Mouse (Mus musculus): ENCODE measurements around the gene Arpp19.
A peak's percentile ranks its signal among the peaks of the same experiment; 100 is the strongest.

Arpp19 gene

GRCm38 (mm10) chr9:75038357-75038688 lies 909 bp downstream of the Arpp19 start:
- no peak for DNase-seq (ENCODE audit: low spot score)

- no peak for DNase-seq (ENCODE audit: low spot score)
These were observed 3.2 kb downstream of the Arpp19 start for GRCm38 (mm10) chr9:75040566-75040965.

- DNase-seq (ENCODE audit: low spot score): no peak
These were observed 4.6 kb downstream of the Arpp19 start for GRCm38 (mm10) chr9:75041840-75042525.

GRCm38 (mm10) chr9:75043191-75043590 lies 5.8 kb downstream of the Arpp19 start:
- no peak for DNase-seq (ENCODE audit: low spot score)

- DNase-seq (ENCODE audit: low spot score): no peak
These were observed 9.7 kb downstream of the Arpp19 start for GRCm38 (mm10) chr9:75047079-75047478.

- peak; percentile 47 for DNase-seq (ENCODE audit: low spot score)
These were observed 11.7 kb downstream of the Arpp19 start for GRCm38 (mm10) chr9:75049100-75049499.

GRCm38 (mm10) chr9:75050003-75050402 lies 12.6 kb downstream of the Arpp19 start:
- peak; percentile 77 for DNase-seq (ENCODE audit: low spot score)

GRCm38 (mm10) chr9:75051841-75052240 lies 14.4 kb downstream of the Arpp19 start:
- no peak for DNase-seq (ENCODE audit: low spot score)

- no peak for DNase-seq (ENCODE audit: low spot score)
These were observed 17.6 kb downstream of the Arpp19 start for GRCm38 (mm10) chr9:75055046-75055445.

- no peak for DNase-seq (ENCODE audit: low spot score)
These were observed 27.4 kb downstream of the Arpp19 start for GRCm38 (mm10) chr9:75064678-75065331.

GRCm38 (mm10) chr9:75070457-75071028 lies 33.1 kb downstream of the Arpp19 start, which contains the start of gene Myo5a:
Myo5a (plus strand) TSS chr9:75071015.
- DNase-seq (ENCODE audit: low spot score): no peak

- DNase-seq (ENCODE audit: low spot score): peak; percentile 65
These were observed 33.8 kb downstream of the Arpp19 start for GRCm38 (mm10) chr9:75071029-75071705.

GRCm38 (mm10) chr9:75071706-75072192 lies 34.3 kb downstream of the Arpp19 start:
- no peak for DNase-seq (ENCODE audit: low spot score)

GRCm38 (mm10) chr9:75072361-75072760 lies 34.9 kb downstream of the Arpp19 start:
- no peak for DNase-seq (ENCODE audit: low spot score)

- no peak for DNase-seq (ENCODE audit: low spot score)
These were observed 39.8 kb downstream of the Arpp19 start for GRCm38 (mm10) chr9:75077191-75077590.

- DNase-seq (ENCODE audit: low spot score): no peak
These were observed 47.9 kb downstream of the Arpp19 start for GRCm38 (mm10) chr9:75085242-75085824.

- DNase-seq (ENCODE audit: low spot score): no peak
These were observed 50.4 kb downstream of the Arpp19 start for GRCm38 (mm10) chr9:75087823-75088222.

- DNase-seq (ENCODE audit: low spot score): no peak
These were observed 51.9 kb downstream of the Arpp19 start for GRCm38 (mm10) chr9:75089285-75089684.

- no peak for DNase-seq (ENCODE audit: low spot score)
These were observed 54.7 kb downstream of the Arpp19 start for GRCm38 (mm10) chr9:75092134-75092533.

- DNase-seq (ENCODE audit: low spot score): peak; percentile 38
These were observed 57.3 kb downstream of the Arpp19 start for GRCm38 (mm10) chr9:75094762-75095161.

GRCm38 (mm10) chr9:75098937-75099336 lies 61.5 kb downstream of the Arpp19 start:
- DNase-seq (ENCODE audit: low spot score): no peak

GRCm38 (mm10) chr9:75100157-75100781 lies 62.9 kb downstream of the Arpp19 start:
- DNase-seq (ENCODE audit: low spot score): no peak

Measured in lung, postnatal 25 days (tissue).